Mouse (Mus musculus): ENCODE results near the gene Chil1. TPM values are rescaled to one million over a fixed set of nuclear protein-coding genes. Genes with fewer than 3 reads are reported as not detected.

The Chil1 gene
- polyA plus RNA-seq, 1 experiment from 2014 or later = 3.7 TPM

- Histone ChIP-seq H3K4me1 (ENCODE audit: control insufficient read depth, insufficient read depth, low read length) (no peaks in the 10 kb centered on the region), H3K9ac (ENCODE audit: low read length) (no peak overlapping the region), H3K27me3 (replicated peaks; ENCODE audit: control insufficient read depth, insufficient read depth, low read length) (no peaks in the 10 kb centered on the region), H3K9me3 (replicated peaks; ENCODE audit: control insufficient read depth, low read length) (0 out of 2 replicates have a peak, but pooled peaks cover 3% of the 10 kb centered on the region), H3K4me3 (ENCODE audit: low read depth, low read length) (no peak overlapping the region), H3K36me3 (ENCODE audit: control insufficient read depth, insufficient read depth, low read length) (no peaks in the 10 kb centered on the region), H3K27ac (ENCODE audit: low read depth, low read length) (no peak overlapping the region), H3K4me2 (ENCODE audit: low read length) (no peak overlapping the region)
- ATAC-seq (no peak), DNase-seq (ENCODE audit: low spot score) (no peak)
- WGBS = 82% methylated on average over 21 of the region's 21 CpGs
Observed at GRCm38 (mm10) chr1:134152626-134153590, 29.1 kb upstream of the Chil1 start.

- Histone ChIP-seq H3K9ac (ENCODE audit: low read length) (no peak overlapping the region), H3K36me3 (ENCODE audit: control insufficient read depth, insufficient read depth, low read length) (no peaks in the 10 kb centered on the region), H3K27ac (ENCODE audit: low read depth, low read length) (no peak overlapping the region), H3K27me3 (replicated peaks; ENCODE audit: control insufficient read depth, insufficient read depth, low read length) (no peaks in the 10 kb centered on the region), H3K4me3 (ENCODE audit: low read depth, low read length) (no peak overlapping the region), H3K4me2 (ENCODE audit: low read length) (no peak overlapping the region), H3K9me3 (replicated peaks; ENCODE audit: control insufficient read depth, low read length) (0 out of 2 replicates have a peak, but pooled peaks cover 3% of the 10 kb centered on the region), H3K4me1 (ENCODE audit: control insufficient read depth, insufficient read depth, low read length) (no peaks in the 10 kb centered on the region)
- 89% methylated on average over 3 of the region's 3 CpGs for WGBS
- DNase-seq (ENCODE audit: low spot score) = no peak
- ATAC-seq = no peak
Observed at GRCm38 (mm10) chr1:134154121-134154520, 27.9 kb upstream of the Chil1 start.

GRCm38 (mm10) chr1:134154655-134155054 lies 27.3 kb upstream of the Chil1 start:
- 55% methylated on average over 3 of the region's 3 CpGs for WGBS
- no peaks in the 10 kb centered on the region for H3K36me3 ChIP-seq (ENCODE audit: control insufficient read depth, insufficient read depth, low read length)
- no peak for ATAC-seq

DNA sequence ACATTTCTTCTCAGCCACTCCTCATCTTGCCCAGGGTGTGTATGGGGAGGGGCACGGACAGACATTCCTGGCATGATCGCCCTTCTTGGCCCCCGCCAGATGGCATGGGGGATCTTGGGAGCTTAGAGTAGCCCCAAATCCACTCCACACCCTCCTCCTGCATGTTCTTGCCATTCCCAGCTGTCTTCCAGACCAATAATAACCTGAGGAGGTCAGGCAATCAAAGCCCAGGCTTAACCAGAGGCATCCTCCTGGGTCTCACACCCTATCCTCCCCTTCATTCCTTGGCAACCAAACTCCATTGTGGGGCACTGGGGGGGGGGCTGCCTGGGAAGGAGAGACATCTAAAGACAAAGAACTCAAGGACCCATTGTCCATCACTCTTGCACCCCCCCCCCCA lies 21.6 kb upstream of the Chil1 start:
- Histone ChIP-seq H3K9ac (ENCODE audit: low read length) (no peak overlapping the region), H3K9me3 (replicated peaks; ENCODE audit: control insufficient read depth, low read length) (no peaks in the 10 kb centered on the region), H3K4me1 (ENCODE audit: control insufficient read depth, insufficient read depth, low read length) (no peaks in the 10 kb centered on the region), H3K36me3 (ENCODE audit: control insufficient read depth, insufficient read depth, low read length) (no peaks in the 10 kb centered on the region), H3K27me3 (replicated peaks; ENCODE audit: control insufficient read depth, insufficient read depth, low read length) (no peaks in the 10 kb centered on the region), H3K27ac (ENCODE audit: low read depth, low read length) (no peak overlapping the region), H3K4me3 (ENCODE audit: low read depth, low read length) (no peak overlapping the region), H3K4me2 (ENCODE audit: low read length) (no peak overlapping the region)
- no peak for DNase-seq (ENCODE audit: low spot score)
- no peak for ATAC-seq
- WGBS = 89% methylated on average over 3 of the region's 3 CpGs

More at GRCm38 (mm10) chr1:134154655-134155054, 27.3 kb upstream of the Chil1 start:
- H3K4me3 ChIP-seq (ENCODE audit: low read depth, low read length) = no peak overlapping the region
- H3K9me3 ChIP-seq (replicated peaks; ENCODE audit: control insufficient read depth, low read length) = 0 out of 2 replicates have a peak, but pooled peaks cover 3% of the 10 kb centered on the region
- H3K27ac ChIP-seq (ENCODE audit: low read depth, low read length) = no peak overlapping the region
- no peaks in the 10 kb centered on the region for H3K4me1 ChIP-seq (ENCODE audit: control insufficient read depth, insufficient read depth, low read length)
- H3K27me3 ChIP-seq (replicated peaks; ENCODE audit: control insufficient read depth, insufficient read depth, low read length) = no peaks in the 10 kb centered on the region
- DNase-seq (ENCODE audit: low spot score) = no peak
- H3K4me2 ChIP-seq (ENCODE audit: low read length) = no peak overlapping the region
- no peak overlapping the region for H3K9ac ChIP-seq (ENCODE audit: low read length)

DNA sequence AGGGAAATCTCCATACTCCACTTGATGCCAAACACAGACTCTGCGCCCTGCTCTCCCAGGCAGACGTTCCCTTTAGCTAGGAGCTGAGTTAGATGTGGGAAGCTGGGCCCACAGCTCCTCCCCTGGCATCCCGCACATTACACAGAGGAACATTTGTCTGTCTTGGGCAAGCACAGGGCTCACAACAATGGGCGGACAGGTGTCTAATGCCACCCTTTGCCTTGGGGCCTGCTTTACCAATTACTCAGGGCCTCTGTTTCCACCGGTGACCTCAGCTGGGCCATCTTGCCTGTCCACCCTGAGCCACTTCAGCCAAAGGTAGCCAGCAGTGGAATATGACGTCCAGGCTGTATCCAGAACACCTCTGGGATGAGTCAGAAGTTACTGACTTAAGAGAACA lies 20.6 kb upstream of the Chil1 start:
- no peaks in the 10 kb centered on the region for H3K27me3 ChIP-seq (replicated peaks; ENCODE audit: control insufficient read depth, insufficient read depth, low read length)
- no peak overlapping the region; the same call in 1 of the 2 replicates for H3K9ac ChIP-seq (ENCODE audit: low read length)
- H3K9me3 ChIP-seq (replicated peaks; ENCODE audit: control insufficient read depth, low read length) = no peaks in the 10 kb centered on the region
- ATAC-seq (no peak), DNase-seq (ENCODE audit: low spot score) (no peak)
- no peaks in the 10 kb centered on the region for H3K36me3 ChIP-seq (ENCODE audit: control insufficient read depth, insufficient read depth, low read length)
- H3K4me1 ChIP-seq (ENCODE audit: control insufficient read depth, insufficient read depth, low read length) = no peaks in the 10 kb centered on the region
- no peak overlapping the region for H3K4me2 ChIP-seq (ENCODE audit: low read length)
- WGBS = 89% methylated on average over 6 of the region's 6 CpGs
- no peak overlapping the region for H3K4me3 ChIP-seq (ENCODE audit: low read depth, low read length)
- no peak overlapping the region for H3K27ac ChIP-seq (ENCODE audit: low read depth, low read length)

DNA sequence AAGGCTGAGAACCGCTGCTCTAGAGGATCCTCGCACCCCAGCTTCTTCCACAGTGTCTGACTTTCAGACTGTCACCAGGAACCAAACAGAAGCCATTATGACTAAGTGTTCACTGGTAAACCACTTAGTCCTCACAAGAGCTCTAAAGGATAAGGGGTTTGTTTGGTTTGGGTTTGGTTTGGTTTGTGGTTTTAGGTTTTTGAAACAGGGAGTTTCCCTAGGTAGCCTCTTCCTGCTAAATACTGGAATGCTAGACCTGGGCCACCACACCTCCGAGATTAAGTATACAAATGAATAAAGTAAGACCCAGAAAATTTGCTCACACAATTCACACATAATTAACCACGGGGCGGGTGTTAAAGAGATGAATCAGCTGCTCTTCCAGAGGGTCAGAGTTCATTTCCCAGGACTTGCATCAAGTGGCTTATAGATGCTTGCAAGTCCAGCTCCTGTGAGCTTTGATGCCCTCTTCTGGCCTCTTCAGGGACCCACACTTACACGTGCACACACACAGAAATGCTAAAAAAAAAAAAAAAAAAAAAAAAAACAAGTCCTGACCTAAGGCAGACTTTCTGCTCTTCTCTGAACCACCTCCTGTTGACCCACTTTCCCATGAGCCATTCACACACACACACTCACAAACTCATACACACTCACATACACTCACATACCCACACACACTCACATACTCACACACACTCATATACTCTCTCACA lies 19.3 kb upstream of the Chil1 start:
- 86% methylated on average over 6 of the region's 6 CpGs for WGBS
- Histone ChIP-seq H3K9ac (ENCODE audit: low read length) (no peak overlapping the region), H3K4me2 (ENCODE audit: low read length) (no peak overlapping the region), H3K4me1 (ENCODE audit: control insufficient read depth, insufficient read depth, low read length) (no peaks in the 10 kb centered on the region), H3K27me3 (replicated peaks; ENCODE audit: control insufficient read depth, insufficient read depth, low read length) (no peaks in the 10 kb centered on the region), H3K27ac (ENCODE audit: low read depth, low read length) (no peak overlapping the region), H3K4me3 (ENCODE audit: low read depth, low read length) (no peak overlapping the region), H3K9me3 (replicated peaks; ENCODE audit: control insufficient read depth, low read length) (no peaks in the 10 kb centered on the region), H3K36me3 (ENCODE audit: control insufficient read depth, insufficient read depth, low read length) (no peaks in the 10 kb centered on the region)
- DNase-seq (ENCODE audit: low spot score) (no peak), ATAC-seq (no peak)

DNA sequence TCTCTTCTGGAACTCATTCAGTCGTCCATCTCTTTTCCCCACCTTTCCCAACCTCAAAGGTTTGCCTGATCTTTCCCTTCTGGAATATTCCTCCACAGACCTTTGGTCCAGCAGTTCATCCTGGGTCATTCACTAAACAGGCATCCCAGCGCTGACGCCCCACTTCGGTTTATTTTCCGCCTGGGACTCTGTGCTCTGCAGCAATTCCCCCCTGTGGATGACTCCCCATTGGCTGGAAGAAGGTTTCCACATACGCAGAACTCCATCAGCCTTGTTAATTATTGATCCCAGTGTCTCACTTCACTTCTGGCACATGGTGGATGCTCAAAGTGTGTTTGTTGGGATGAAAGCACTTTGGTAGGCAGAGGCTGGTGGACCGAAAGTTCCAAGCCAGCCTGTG lies 18.5 kb upstream of the Chil1 start:
- no peak overlapping the region for H3K9ac ChIP-seq (ENCODE audit: low read length)
- no peaks in the 10 kb centered on the region for H3K36me3 ChIP-seq (ENCODE audit: control insufficient read depth, insufficient read depth, low read length)
- 90% methylated on average over 7 of the region's 7 CpGs for WGBS
- ATAC-seq (no peak), DNase-seq (ENCODE audit: low spot score) (no peak)
- H3K4me1 ChIP-seq (ENCODE audit: control insufficient read depth, insufficient read depth, low read length) = no peaks in the 10 kb centered on the region
- no peaks in the 10 kb centered on the region for H3K9me3 ChIP-seq (replicated peaks; ENCODE audit: control insufficient read depth, low read length)
- H3K27ac ChIP-seq (ENCODE audit: low read depth, low read length) = no peak overlapping the region
- H3K4me2 ChIP-seq (ENCODE audit: low read length) = no peak overlapping the region
- no peaks in the 10 kb centered on the region for H3K27me3 ChIP-seq (replicated peaks; ENCODE audit: control insufficient read depth, insufficient read depth, low read length)
- no peak overlapping the region for H3K4me3 ChIP-seq (ENCODE audit: low read depth, low read length)

- DNase-seq (ENCODE audit: low spot score) (no peak), ATAC-seq (no peak)
- Histone ChIP-seq H3K27me3 (replicated peaks; ENCODE audit: control insufficient read depth, insufficient read depth, low read length) (no peaks in the 10 kb centered on the region), H3K4me3 (ENCODE audit: low read depth, low read length) (no peak overlapping the region), H3K9ac (ENCODE audit: low read length) (no peak overlapping the region), H3K4me1 (ENCODE audit: control insufficient read depth, insufficient read depth, low read length) (no peaks in the 10 kb centered on the region), H3K27ac (ENCODE audit: low read depth, low read length) (no peak overlapping the region), H3K9me3 (replicated peaks; ENCODE audit: control insufficient read depth, low read length) (no peaks in the 10 kb centered on the region), H3K36me3 (ENCODE audit: control insufficient read depth, insufficient read depth, low read length) (no peaks in the 10 kb centered on the region), H3K4me2 (ENCODE audit: low read length) (no peak overlapping the region)
- WGBS = 65% methylated on average over 4 of the region's 4 CpGs
Observed at GRCm38 (mm10) chr1:134164454-134164853, 17.5 kb upstream of the Chil1 start.

DNA sequence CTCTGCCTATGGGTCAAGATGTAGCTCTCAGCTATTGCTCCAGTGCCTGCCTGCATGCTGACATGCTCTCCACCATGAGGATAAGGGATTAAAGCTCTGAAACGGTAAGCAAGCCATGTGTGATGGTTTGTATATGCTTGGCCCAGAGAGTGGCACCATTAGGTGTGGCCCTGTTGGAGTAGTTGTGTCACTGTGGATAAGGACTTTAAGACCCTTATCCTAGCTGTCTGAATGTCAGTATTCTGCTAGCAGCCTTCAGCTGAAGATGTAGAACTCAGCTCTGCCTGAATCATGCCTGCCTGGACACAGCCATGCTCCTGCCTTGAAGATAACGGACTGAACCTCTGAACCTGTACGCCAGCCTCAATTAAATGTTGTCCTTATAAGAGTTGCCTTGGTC lies 15.4 kb upstream of the Chil1 start:
- Histone ChIP-seq H3K27me3 (replicated peaks; ENCODE audit: control insufficient read depth, insufficient read depth, low read length) (no peaks in the 10 kb centered on the region), H3K4me2 (ENCODE audit: low read length) (no peak overlapping the region), H3K4me3 (ENCODE audit: low read depth, low read length) (no peak overlapping the region), H3K36me3 (ENCODE audit: control insufficient read depth, insufficient read depth, low read length) (no peaks in the 10 kb centered on the region), H3K4me1 (ENCODE audit: control insufficient read depth, insufficient read depth, low read length) (no peaks in the 10 kb centered on the region), H3K9me3 (replicated peaks; ENCODE audit: control insufficient read depth, low read length) (no peaks in the 10 kb centered on the region), H3K9ac (ENCODE audit: low read length) (no peak overlapping the region), H3K27ac (ENCODE audit: low read depth, low read length) (no peak overlapping the region)
- ATAC-seq = no peak
- 90% methylated on average over 3 of the region's 3 CpGs for WGBS
- DNase-seq (ENCODE audit: low spot score) = no peak

Measured in forebrain, embryonic 14.5 days (tissue).